Mouse (Mus musculus) lung, adult 2 months (tissue): ENCODE data around the gene Sox8.

Experiments used
- CTCF ChIP-seq: fragments of 200-500 bp; IDR thresholded peaks from 2 replicates; pipeline ENCODE4 v1.5.1; 2011; ENCODE audit warnings: mild to moderate bottlenecking, low read length, control low read depth; ENCODE audit not compliant: insufficient read depth
- POLR2A ChIP-seq: fragments of 200-500 bp; IDR thresholded peaks from 2 replicates; pipeline ENCODE4 v1.6.1; 2011; ENCODE audit warnings: low read depth, mild to moderate bottlenecking, control low read depth, low read length, borderline replicate concordance; ENCODE audit errors: extremely low read depth

GRCm38 (mm10) chr17:25614723-25615510 is 44.4 kb upstream of the Sox8 start:
- TF ChIP-seq CTCF (no peak), POLR2A (no peak)
